Mouse (Mus musculus) layer of hippocampus, adult 11-12 months (tissue): ENCODE measurements around the gene Apoc3.

Experiments
- DNase-seq: peaks from one replicate; pipeline ENCODE4 v3.0.0; 2022; ENCODE audit warnings: low spot score

Apoc3 gene

GRCm38 (mm10) chr9:46192642-46193041, 42.8 kb downstream of the Apoc3 start:
- DNase-seq: no peak

GRCm38 (mm10) chr9:46191644-46192043, 43.8 kb downstream of the Apoc3 start:
- peak; percentile 33 for DNase-seq

GRCm38 (mm10) chr9:46191234-46191633, 44.2 kb downstream of the Apoc3 start:
- no peak for DNase-seq

GRCm38 (mm10) chr9:46189381-46189780, 46.1 kb downstream of the Apoc3 start:
- DNase-seq: no peak

- DNase-seq: no peak
These were observed 46.5 kb downstream of the Apoc3 start for GRCm38 (mm10) chr9:46188956-46189355.

- DNase-seq: no peak
These were observed 47.1 kb downstream of the Apoc3 start for GRCm38 (mm10) chr9:46188370-46188769.

GRCm38 (mm10) chr9:46186387-46186786, 49.0 kb downstream of the Apoc3 start:
- no peak for DNase-seq

GRCm38 (mm10) chr9:46185191-46185590, 50.2 kb downstream of the Apoc3 start:
- DNase-seq: no peak

- no peak for DNase-seq
These were observed 50.9 kb downstream of the Apoc3 start for GRCm38 (mm10) chr9:46184542-46184941.
